Comparison of ENCODE assay signal across 10 mouse cellular contexts in genomic region chr4:45844355-45844754, GRCm38 (mm10). TPM values are rescaled to one million over a fixed set of nuclear protein-coding genes. Genes with fewer than 3 reads are reported as not detected.
DNase-seq lines count a peak whose midpoint lies in the region; ATAC-seq and TF ChIP-seq lines count a peak whose summit lies in the region.
"Had no signal": no experiment of that assay in that cellular context is flagged by ENCODE, and none has a peak within 500 bp of the region (broad histone marks: within the 10 kb centered on the region; RNA-seq: fewer than 3 reads in every experiment).

No protein-coding gene starts in this region.

- no peaks in the 10 kb centered on the region for H3K36me3 ChIP-seq in hindbrain, embryonic 11.5 days (ENCODE audit: control insufficient read depth, insufficient read depth, low read length)
- H3K36me3 ChIP-seq in hindbrain, embryonic 12.5 days: no peaks in the 10 kb centered on the region
- H3K36me3 ChIP-seq in midbrain, embryonic 11.5 days (ENCODE audit: control insufficient read depth, insufficient read depth, low read length): no peaks in the 10 kb centered on the region

- H3K4me3 ChIP-seq in hindbrain, embryonic 11.5 days (ENCODE audit: low read depth, low read length): no peak overlapping the region
- H3K4me3 ChIP-seq in hindbrain, embryonic 12.5 days: no peak overlapping the region
- H3K4me3 ChIP-seq in midbrain, embryonic 11.5 days (ENCODE audit: low read depth, low read length): no peak overlapping the region
- H3K4me3 ChIP-seq: erythroblast, embryonic 14.5 days had no signal

- in situ Hi-C loops in Patski (cut with MboI; ENCODE audit: low pct_unique_long_range_greater_than_20kb): no loop called here

- WGBS in hindbrain, embryonic 11.5 days: 48% methylated on average over 14 of the region's 14 CpGs
- 51% methylated on average over 14 of the region's 14 CpGs for WGBS in hindbrain, embryonic 12.5 days
- WGBS in midbrain, embryonic 11.5 days: 45% methylated on average over 14 of the region's 14 CpGs

- POLR2A ChIA-PET in Patski (lab: Charles Lee): no interaction called here

- ATAC-seq in hindbrain, embryonic 11.5 days (ENCODE audit: low FRiP score): no peak
- ATAC-seq in hindbrain, embryonic 12.5 days (ENCODE audit: low FRiP score): no peak
- no peak for ATAC-seq in Patski
- ATAC-seq in midbrain, embryonic 11.5 days (ENCODE audit: low FRiP score): no peak

- no peaks in the 10 kb centered on the region for H3K27me3 ChIP-seq in hindbrain, embryonic 11.5 days (ENCODE audit: control insufficient read depth, insufficient read depth, low read length)
- peaks cover 11% of the 10 kb centered on the region; the same call in 1 of the 2 replicates for H3K27me3 ChIP-seq in hindbrain, embryonic 12.5 days
- H3K27me3 ChIP-seq in Patski: no peaks in the 10 kb centered on the region
- H3K27me3 ChIP-seq in midbrain, embryonic 11.5 days (ENCODE audit: control insufficient read depth, insufficient read depth, low read length): no peaks in the 10 kb centered on the region; the same call in 1 of the 2 replicates

- peak; percentile 71 for TF ChIP-seq CTCF in Patski (IDR thresholded peaks at IDR 0.05)

- DNase-seq in hindbrain, embryonic 11.5 days (ENCODE audit: low spot score): peak; percentile 77
- peak; percentile 72 for DNase-seq in CD4-positive, CD25-positive, alpha-beta regulatory T cell, adult 2 months (ENCODE audit: low read depth, low spot score)
- no peak for DNase-seq in Patski (ENCODE audit: low read depth, low spot score)
- DNase-seq in frontal cortex, postnatal 36 days (ENCODE audit: low spot score in 2 of 2): peak; percentile 51 to 63
- peak; percentile 95 for DNase-seq in midbrain, embryonic 11.5 days (ENCODE audit: low spot score, missing footprints)
- peak; percentile 73 for DNase-seq in thymus, postnatal 0 days (ENCODE audit: low spot score)
- no peak for DNase-seq in cerebellum, adult 9-10 months

- H3K4me2 ChIP-seq in hindbrain, embryonic 11.5 days (replicated peaks; ENCODE audit: low read depth, low read length): no peak overlapping the region
- no peak overlapping the region for H3K4me2 ChIP-seq in hindbrain, embryonic 12.5 days (replicated peaks)
- no peak overlapping the region for H3K4me2 ChIP-seq in midbrain, embryonic 11.5 days

- no peak overlapping the region for H3K27ac ChIP-seq in hindbrain, embryonic 11.5 days (ENCODE audit: low read depth, low read length)
- H3K27ac ChIP-seq in hindbrain, embryonic 12.5 days: no peak overlapping the region
- H3K27ac ChIP-seq in midbrain, embryonic 11.5 days (ENCODE audit: low read depth, low read length): no peak overlapping the region

- H3K9ac ChIP-seq in hindbrain, embryonic 11.5 days (ENCODE audit: low read depth, low read length): no peak overlapping the region
- H3K9ac ChIP-seq in hindbrain, embryonic 12.5 days: no peak overlapping the region
- no peak overlapping the region for H3K9ac ChIP-seq in midbrain, embryonic 11.5 days (ENCODE audit: low read length)

- no peaks in the 10 kb centered on the region for H3K4me1 ChIP-seq in hindbrain, embryonic 11.5 days (replicated peaks; ENCODE audit: control insufficient read depth, insufficient read depth, low read length)
- peaks cover 2% of the 10 kb centered on the region; the same call in 1 of the 2 replicates for H3K4me1 ChIP-seq in hindbrain, embryonic 12.5 days
- H3K4me1 ChIP-seq in midbrain, embryonic 11.5 days (ENCODE audit: control insufficient read depth, insufficient read depth, low read length): peaks cover under 1% of the 10 kb centered on the region; the same call in 1 of the 2 replicates

- no peaks in the 10 kb centered on the region for H3K9me3 ChIP-seq in hindbrain, embryonic 11.5 days (ENCODE audit: control insufficient read depth, low read length)
- H3K9me3 ChIP-seq in hindbrain, embryonic 12.5 days (replicated peaks): no peaks in the 10 kb centered on the region
- H3K9me3 ChIP-seq in midbrain, embryonic 11.5 days (ENCODE audit: control insufficient read depth, low read length): no peaks in the 10 kb centered on the region

- CTCF ChIA-PET in Patski (lab: Charles Lee): interaction anchor here (0.9 to 2.6 kb wide), 3 partner anchors 10 to 29 kb away, joined by 3 to 23 read pairs (median 4); no protein-coding TSS in a partner anchor

RNA-seq across cellular contexts. Expression of gene Stra6l, which starts 4.1 kb away (rescaled TPM):
- 0.75 and 1.0 TPM in 2 replicates for polyA plus RNA-seq in hindbrain, embryonic 11.5 days (2014; fragmentation: Nextera tagmentation; extraction: Ambion mirVana)
- 0.43 and 0.64 TPM in 2 replicates for polyA plus RNA-seq in hindbrain, embryonic 12.5 days (2016; fragmentation: Nextera tagmentation; extraction: Ambion mirVana)
- polyA plus RNA-seq in Patski (2021): 0.47 TPM
- 0.11 and 0.59 TPM in 2 replicates for polyA plus RNA-seq in midbrain, embryonic 11.5 days (2014; fragmentation: Nextera tagmentation; extraction: Ambion mirVana)
- 0.14 and 0.21 TPM in 2 replicates for polyA plus RNA-seq in thymus, postnatal 0 days (2015; fragmentation: Nextera tagmentation; extraction: Ambion mirVana)
- polyA plus RNA-seq: erythroblast, embryonic 14.5 days had no signal

RNA-seq across cellular contexts. Expression of gene Igfbpl1, which starts 17.6 kb away (rescaled TPM):
- 71.4 and 83.2 TPM in 2 replicates for polyA plus RNA-seq in hindbrain, embryonic 11.5 days (2014; fragmentation: Nextera tagmentation; extraction: Ambion mirVana)
- 47.2 and 48.7 TPM in 2 replicates for polyA plus RNA-seq in hindbrain, embryonic 12.5 days (2016; fragmentation: Nextera tagmentation; extraction: Ambion mirVana)
- not detected for polyA plus RNA-seq in Patski (2021)
- polyA plus RNA-seq in midbrain, embryonic 11.5 days (2014; fragmentation: Nextera tagmentation; extraction: Ambion mirVana): 55.9 and 57.5 TPM in 2 replicates
- not detected in 2 replicates for polyA plus RNA-seq in thymus, postnatal 0 days (2015; fragmentation: Nextera tagmentation; extraction: Ambion mirVana)
- polyA plus RNA-seq: erythroblast, embryonic 14.5 days; liver, embryonic 16.5 days had no signal

RNA-seq across cellular contexts. Expression of gene Aldh1b1, which starts 45.5 kb away (rescaled TPM):
- polyA plus RNA-seq in hindbrain, embryonic 11.5 days (2014; fragmentation: Nextera tagmentation; extraction: Ambion mirVana): 4.5 and 6.0 TPM in 2 replicates
- polyA plus RNA-seq in hindbrain, embryonic 12.5 days (2016; fragmentation: Nextera tagmentation; extraction: Ambion mirVana): 7.4 and 7.6 TPM in 2 replicates
- 0.08 TPM for polyA plus RNA-seq in Patski (2021)
- 3.1 TPM in 2 replicates for polyA plus RNA-seq in midbrain, embryonic 11.5 days (2014; fragmentation: Nextera tagmentation; extraction: Ambion mirVana)
- 20.1 and 21.3 TPM in 2 replicates for polyA plus RNA-seq in thymus, postnatal 0 days (2015; fragmentation: Nextera tagmentation; extraction: Ambion mirVana)

RNA-seq across cellular contexts. Expression of gene Ccdc180, which starts 45.7 kb away (rescaled TPM):
- polyA plus RNA-seq in hindbrain, embryonic 11.5 days (2014; fragmentation: Nextera tagmentation; extraction: Ambion mirVana): 0.38 and 0.71 TPM in 2 replicates
- 0.31 and 1.2 TPM in 2 replicates for polyA plus RNA-seq in hindbrain, embryonic 12.5 days (2016; fragmentation: Nextera tagmentation; extraction: Ambion mirVana)
- not detected for polyA plus RNA-seq in Patski (2021)
- 0.08 TPM in 1 of 2 replicates, not detected in the other for polyA plus RNA-seq in midbrain, embryonic 11.5 days (2014; fragmentation: Nextera tagmentation; extraction: Ambion mirVana)
- 0.17 and 0.20 TPM in 2 replicates for polyA plus RNA-seq in thymus, postnatal 0 days (2015; fragmentation: Nextera tagmentation; extraction: Ambion mirVana)
- polyA plus RNA-seq: erythroblast, embryonic 14.5 days had no signal

Comparison
In these comparisons a context has a peak if more than half of its experiments do, and no peak if none do; other contexts are left out.
1. DNase-seq: peak in hindbrain, embryonic 11.5 days (single experiment), CD4-positive, CD25-positive, alpha-beta regulatory T cell, adult 2 months (single experiment), frontal cortex, postnatal 36 days (2 of 2), midbrain, embryonic 11.5 days (single experiment) and thymus, postnatal 0 days (single experiment); none in Patski (single experiment) and cerebellum, adult 9-10 months (single experiment).
2. RNA of gene Igfbpl1, which starts 17.6 kb away (polyA plus RNA-seq): 71.4 to 83.2 TPM in hindbrain, embryonic 11.5 days, 55.9 to 57.5 TPM in midbrain, embryonic 11.5 days and 47.2 to 48.7 TPM in hindbrain, embryonic 12.5 days; not detected in Patski (single experiment) and not detected in thymus, postnatal 0 days; every median in the first group is over 10 times any median in the second.